In genomic region chr5:103752665-103753510, GRCm38 (mm10) we compare ENCODE assay signal across 8 mouse cellular contexts.
DNase-seq lines count a peak whose midpoint lies in the region; ATAC-seq lines count a peak whose summit lies in the region.

No protein-coding gene starts in this region.

- ATAC-seq in intestine, embryonic 14.5 days (replicated peaks; ENCODE audit: low FRiP score, low TSS enrichment, low read depth), result no peak; the same call in 1 of the 2 replicates
- ATAC-seq in neural tube, embryonic 12.5 days (ENCODE audit: low FRiP score, low read depth), result no peak; the same call in 1 of the 2 replicates

- H3K9ac ChIP-seq in intestine, embryonic 14.5 days (ENCODE audit: low read length), result peak overlapping the region; percentile 75
- peak overlapping the region; percentile 87 for H3K9ac ChIP-seq in neural tube, embryonic 12.5 days

- H3K9me3 ChIP-seq in intestine, embryonic 14.5 days (ENCODE audit: control insufficient read depth, low read length), result no peaks in the 10 kb centered on the region
- no peaks in the 10 kb centered on the region for H3K9me3 ChIP-seq in neural tube, embryonic 12.5 days

- H3K27me3 ChIP-seq in intestine, embryonic 14.5 days (replicated peaks; ENCODE audit: control insufficient read depth, insufficient read depth, low read length), result no peaks in the 10 kb centered on the region
- H3K27me3 ChIP-seq in neural tube, embryonic 12.5 days (replicated peaks), result peaks cover 2% of the 10 kb centered on the region; the same call in 1 of the 2 replicates

- H3K4me2 ChIP-seq in intestine, embryonic 14.5 days (ENCODE audit: low read length), result peak overlapping the region; percentile 74
- peak overlapping the region; percentile 80 for H3K4me2 ChIP-seq in neural tube, embryonic 12.5 days (replicated peaks)

- H3K4me3 ChIP-seq in intestine, embryonic 14.5 days (ENCODE audit: low read depth, low read length), result peak overlapping the region; percentile 72
- peak overlapping the region; percentile 78 for H3K4me3 ChIP-seq in neural tube, embryonic 12.5 days

- H3K4me1 ChIP-seq in intestine, embryonic 14.5 days (replicated peaks; ENCODE audit: control insufficient read depth, insufficient read depth, low read length), result peaks cover 4% of the 10 kb centered on the region; the same call in 1 of the 2 replicates
- no peaks in the 10 kb centered on the region for H3K4me1 ChIP-seq in neural tube, embryonic 12.5 days

- peak; percentile 26 to 38 for DNase-seq in right cerebral cortex, adult 2 months (ENCODE audit: low spot score in 2 of 2)
- no peak for DNase-seq in right cerebral cortex, postnatal 4 days
- DNase-seq in cerebellum, adult 9-10 months, result peak; percentile 45
- DNase-seq in gastrocnemius, postnatal 25 days, result peak; percentile 33
- DNase-seq in intestine, embryonic 14.5 days (ENCODE audit: low spot score), result peak; percentile 74
- peak; percentile 59 to 65 for DNase-seq in lung, adult 18-20 months
- DNase-seq in urinary bladder, adult 2 months (ENCODE audit: low spot score), result no peak

- no peaks in the 10 kb centered on the region for H3K36me3 ChIP-seq in intestine, embryonic 14.5 days (ENCODE audit: control insufficient read depth, insufficient read depth, low read length)
- H3K36me3 ChIP-seq in neural tube, embryonic 12.5 days, result no peaks in the 10 kb centered on the region

- 2% methylated on average over 23 of the region's 23 CpGs for WGBS in intestine, embryonic 14.5 days
- WGBS in neural tube, embryonic 12.5 days, result 4% methylated on average over 23 of the region's 23 CpGs

- H3K27ac ChIP-seq in intestine, embryonic 14.5 days (ENCODE audit: low read depth), result peak overlapping the region; percentile 96
- H3K27ac ChIP-seq in neural tube, embryonic 12.5 days, result no peak overlapping the region

Comparison
In these comparisons a context has a peak if more than half of its experiments do, and no peak if none do; other contexts are left out.
1. DNase-seq: peak in right cerebral cortex, adult 2 months (2 of 2), cerebellum, adult 9-10 months (single experiment), gastrocnemius, postnatal 25 days (single experiment), intestine, embryonic 14.5 days (single experiment) and lung, adult 18-20 months (2 of 2); none in right cerebral cortex, postnatal 4 days (single experiment) and urinary bladder, adult 2 months (single experiment).